Mouse (Mus musculus) CD4-positive helper T cell, adult 2 months (primary cell): ENCODE data around the gene Defb36.

Experiments
- DNase-seq: peaks from one replicate; pipeline ENCODE4 v3.0.0-alpha.2; 2012; ENCODE audit warnings: low read depth, missing footprints, low spot score

Defb36 gene

GRCm38 (mm10) chr2:152622151-152622550, 18.0 kb downstream of the Defb36 start:
- DNase-seq, result no peak

- DNase-seq, result no peak
Observed at GRCm38 (mm10) chr2:152622953-152623352, 18.8 kb downstream of the Defb36 start, which contains the start of gene Defb25. Defb25 (minus strand) TSS chr2:152623053.

- no peak for DNase-seq
Observed at GRCm38 (mm10) chr2:152624566-152624965, 20.4 kb downstream of the Defb36 start.

GRCm38 (mm10) chr2:152625256-152625655, 21.1 kb downstream of the Defb36 start:
- DNase-seq, result no peak

GRCm38 (mm10) chr2:152626774-152627591, 22.9 kb downstream of the Defb36 start, which contains the start of gene Rem1:
Rem1 (plus strand) TSS chr2:152626951.
- DNase-seq, result no peak

GRCm38 (mm10) chr2:152628066-152628465, 23.9 kb downstream of the Defb36 start:
- DNase-seq, result no peak

GRCm38 (mm10) chr2:152629239-152629638, 25.1 kb downstream of the Defb36 start:
- no peak for DNase-seq

- no peak for DNase-seq
Observed at GRCm38 (mm10) chr2:152629904-152630303, 25.8 kb downstream of the Defb36 start.

GRCm38 (mm10) chr2:152633334-152633733, 29.2 kb downstream of the Defb36 start:
- DNase-seq, result no peak

GRCm38 (mm10) chr2:152634311-152634710, 30.2 kb downstream of the Defb36 start:
- DNase-seq, result no peak

- no peak for DNase-seq
Observed at GRCm38 (mm10) chr2:152636246-152637005, 32.3 kb downstream of the Defb36 start.

GRCm38 (mm10) chr2:152637006-152637322, 32.8 kb downstream of the Defb36 start:
- DNase-seq, result no peak

- no peak for DNase-seq
Observed at GRCm38 (mm10) chr2:152637381-152637780, 33.3 kb downstream of the Defb36 start.

GRCm38 (mm10) chr2:152638865-152639264, 34.7 kb downstream of the Defb36 start:
- DNase-seq, result no peak

- no peak for DNase-seq
Observed at GRCm38 (mm10) chr2:152639406-152640113, 35.4 kb downstream of the Defb36 start.

GRCm38 (mm10) chr2:152652901-152653620, 48.9 kb downstream of the Defb36 start:
- no peak for DNase-seq

GRCm38 (mm10) chr2:152653874-152654715, 50.0 kb downstream of the Defb36 start:
- DNase-seq, result peak; percentile 57

GRCm38 (mm10) chr2:152657398-152657797, 53.3 kb downstream of the Defb36 start:
- DNase-seq, result peak; percentile 21

GRCm38 (mm10) chr2:152661163-152661562, 57.0 kb downstream of the Defb36 start:
- DNase-seq, result no peak
